Mouse (Mus musculus) kidney, postnatal 0 days (tissue): ENCODE results near the gene Lalba. TPM values are rescaled to one million over a fixed set of nuclear protein-coding genes. Genes with fewer than 3 reads are reported as not detected.
"Not testable (repeated sequence)": the region's sequence is repeated elsewhere in the genome, so short reads cannot be mapped to it uniquely, and the experiment has no call there.

Experiments used
- ATAC-seq: fragments of 200-750 bp; cut with Nextera tagmentation; replicated peaks from 2 replicates; pipeline ENCODE4 v1.8.0; 2017; ENCODE audit warnings: low read depth, moderate number of reproducible peaks, moderate TSS enrichment, moderate library complexity; ENCODE audit not compliant: low FRiP score
- DNase-seq: peaks from one replicate; pipeline ENCODE4 v3.0.0-alpha.2; 2016; ENCODE audit warnings: low spot score
- H3K27ac ChIP-seq: fragments of 300-500 bp; sonication (generic); 2 replicates; pipeline ENCODE4 v1.5.1; 2014; ENCODE audit warnings: mild to moderate bottlenecking
- H3K27me3 ChIP-seq: fragments of 300-500 bp; sonication (generic); 2 replicates; pipeline ENCODE4 v1.6.1; 2014; ENCODE audit warnings: low read length, mixed read lengths; ENCODE audit not compliant: insufficient read depth
- H3K36me3 ChIP-seq: fragments of 300-500 bp; sonication (generic); 2 replicates; pipeline ENCODE4 v1.6.1; 2014; ENCODE audit warnings: low read length, mixed read lengths; ENCODE audit not compliant: insufficient read depth
- H3K4me1 ChIP-seq: fragments of 300-500 bp; sonication (generic); replicated peaks from 2 replicates; pipeline ENCODE4 v1.6.1; 2014; ENCODE audit warnings: antibody characterized with exemption, low read length, mixed read lengths; ENCODE audit not compliant: insufficient read depth
- H3K4me2 ChIP-seq: fragments of 300-500 bp; sonication (generic); 2 replicates; pipeline ENCODE4 v1.6.1; 2014; ENCODE audit warnings: mild to moderate bottlenecking, low read length, moderate library complexity, mixed read lengths
- H3K4me3 ChIP-seq: fragments of 300-500 bp; sonication (generic); replicated peaks from 2 replicates; pipeline ENCODE4 v1.5.1; 2014; ENCODE audit warnings: low read depth, low read length
- H3K9ac ChIP-seq: fragments of 300-500 bp; sonication (generic); 2 replicates; pipeline ENCODE4 v1.6.1; 2014; ENCODE audit warnings: low read depth, low read length
- H3K9me3 ChIP-seq: fragments of 300-500 bp; sonication (generic); replicated peaks from 2 replicates; pipeline ENCODE4 v1.6.1; 2016; ENCODE audit warnings: low read length, inconsistent platforms, mixed read lengths
- CTCF ChIP-seq: IDR thresholded peaks from 2 replicates; pipeline ENCODE4 v1.5.1; 2016; ENCODE audit warnings: antibody characterized with exemption, low read depth, mild to moderate bottlenecking, moderate library complexity
- WGBS: fragments of 180-500 bp; shearing (Covaris S2); extraction: QIAGEN DNeasy Blood & Tissue Kit; methylation state at CpG from one replicate; pipeline ENCODE4 v1.1.7; 2014; 5-methylcytosine and 5-hydroxymethylcytosine counted together
- microRNA-seq: library from miRNA; unstranded; fragments of <30 nt; microRNA quantifications from one replicate; pipeline ENCODE4, GENCODE M21; 2016
- polyA plus RNA-seq: library from polyadenylated mRNA; unstranded; fragments of >200 nt; fragmentation: Nextera tagmentation; extraction: Ambion mirVana; gene quantifications from 2 replicates; pipeline ENCODE4 v1.2.1, GENCODE M21; 2015

Lalba gene
- polyA plus RNA-seq, 1 experiment from 2014 or later: 0.30 TPM

- Histone ChIP-seq H3K4me2 (no peak overlapping the region), H3K9me3 (no peaks in the 10 kb centered on the region; the same call in 1 of the 2 replicates), H3K4me3 (no peak overlapping the region), H3K36me3 (no peaks in the 10 kb centered on the region), H3K27ac (no peak overlapping the region), H3K4me1 (no peaks in the 10 kb centered on the region), H3K9ac (no peak overlapping the region), H3K27me3 (no peaks in the 10 kb centered on the region)
- ATAC-seq (no peak), DNase-seq (peak; percentile 29)
- WGBS: 51% methylated on average over 4 of the region's 4 CpGs
- no peak for TF ChIP-seq CTCF
Observed at GRCm38 (mm10) chr15:98448521-98448920, 34.0 kb downstream of the Lalba start.

GRCm38 (mm10) chr15:98444561-98444960 is 38.0 kb downstream of the Lalba start:
- DNase-seq (no peak), ATAC-seq (no peak)
- H3K27ac ChIP-seq: no peak overlapping the region
- 77% methylated on average over 3 of the region's 3 CpGs for WGBS
- H3K36me3 ChIP-seq: no peaks in the 10 kb centered on the region
- no peak for TF ChIP-seq CTCF
- no peaks in the 10 kb centered on the region; the same call in 1 of the 2 replicates for H3K9me3 ChIP-seq
- H3K4me1 ChIP-seq: no peaks in the 10 kb centered on the region
- no peak overlapping the region for H3K9ac ChIP-seq
- H3K4me2 ChIP-seq: no peak overlapping the region
- H3K27me3 ChIP-seq: no peaks in the 10 kb centered on the region
- no peak overlapping the region for H3K4me3 ChIP-seq

GRCm38 (mm10) chr15:98430925-98431324 is 51.6 kb downstream of the Lalba start, which contains the start of gene Olfr282:
TSS of gene Olfr282 (plus strand) at chr15:98431225.
- not testable (repeated sequence) for ATAC-seq, H3K4me1 ChIP-seq, H3K27me3 ChIP-seq, H3K27ac ChIP-seq, H3K9me3 ChIP-seq, H3K4me2 ChIP-seq, DNase-seq, H3K9ac ChIP-seq, H3K36me3 ChIP-seq, H3K4me3 ChIP-seq
- 68% methylated on average over 5 of the region's 5 CpGs for WGBS

Small RNA genes within 50 kb of the gene (microRNA-seq; reads per million reads assigned to microRNA genes)
- not detected for gene Mir1291

Other genes with a start within 250 kb of the Lalba start
- not detected in 2 replicates for gene Olfr286, start 248.3 kb downstream of the Lalba start, polyA plus RNA-seq
- not detected in 2 replicates for gene H1fnt, start 225.4 kb downstream of the Lalba start, polyA plus RNA-seq
- 1.6 and 1.9 TPM in 2 replicates for gene Zfp641, start 186.6 kb downstream of the Lalba start, polyA plus RNA-seq
- gene Olfr285, start 165.4 kb downstream of the Lalba start, polyA plus RNA-seq: not detected in 2 replicates
- not detected in 2 replicates for gene Olfr284, start 141.7 kb downstream of the Lalba start, polyA plus RNA-seq
- gene Olfr283, start 101.8 kb downstream of the Lalba start, polyA plus RNA-seq: not detected in 2 replicates
- not detected in 2 replicates for gene Olfr282, start 51.5 kb downstream of the Lalba start, polyA plus RNA-seq
- not detected in 2 replicates for gene Olfr281, start 30.1 kb downstream of the Lalba start, polyA plus RNA-seq
- not detected in 2 replicates for gene OR5BS1P, start 12.8 kb downstream of the Lalba start, polyA plus RNA-seq
- gene Olfr279, start 9.7 kb upstream of the Lalba start, polyA plus RNA-seq: not detected in 2 replicates
- gene Kansl2, start 51.5 kb upstream of the Lalba start, polyA plus RNA-seq: 87.1 and 96.3 TPM in 2 replicates
- 42.3 and 46.2 TPM in 2 replicates for gene Ccnt1, start 88.2 kb upstream of the Lalba start, polyA plus RNA-seq
- 0.30 and 0.62 TPM in 2 replicates for gene 4930415O20Rik, start 88.3 kb upstream of the Lalba start, polyA plus RNA-seq
- gene Adcy6, start 127.4 kb upstream of the Lalba start, polyA plus RNA-seq: 16.8 and 17.0 TPM in 2 replicates
- 19.8 and 22.4 TPM in 2 replicates for gene Cacnb3, start 148.1 kb upstream of the Lalba start, polyA plus RNA-seq
- 14.6 and 17.6 TPM in 2 replicates for gene Ddx23, start 180.2 kb upstream of the Lalba start, polyA plus RNA-seq
- 0.50 and 0.66 TPM in 2 replicates for gene Rnd1, start 194.7 kb upstream of the Lalba start, polyA plus RNA-seq
- gene Ccdc65, start 225.5 kb upstream of the Lalba start, polyA plus RNA-seq: 0.74 and 0.75 TPM in 2 replicates
- gene Fkbp11, start 245.5 kb upstream of the Lalba start, polyA plus RNA-seq: 34.4 and 34.6 TPM in 2 replicates